Mouse (Mus musculus) ES-Bruce4 (cell line): ENCODE results near the gene A630089N07Rik.

Experiments used
- CTCF ChIP-seq: IDR thresholded peaks from one replicate; pipeline ENCODE4 v1.8.1; 2011; ENCODE audit warnings: low read depth, low read length
- EP300 ChIP-seq: IDR thresholded peaks from 2 replicates; pipeline ENCODE4 v1.6.1; 2011; ENCODE audit warnings: low read depth, low read length; ENCODE audit not compliant: insufficient read depth

DNA sequence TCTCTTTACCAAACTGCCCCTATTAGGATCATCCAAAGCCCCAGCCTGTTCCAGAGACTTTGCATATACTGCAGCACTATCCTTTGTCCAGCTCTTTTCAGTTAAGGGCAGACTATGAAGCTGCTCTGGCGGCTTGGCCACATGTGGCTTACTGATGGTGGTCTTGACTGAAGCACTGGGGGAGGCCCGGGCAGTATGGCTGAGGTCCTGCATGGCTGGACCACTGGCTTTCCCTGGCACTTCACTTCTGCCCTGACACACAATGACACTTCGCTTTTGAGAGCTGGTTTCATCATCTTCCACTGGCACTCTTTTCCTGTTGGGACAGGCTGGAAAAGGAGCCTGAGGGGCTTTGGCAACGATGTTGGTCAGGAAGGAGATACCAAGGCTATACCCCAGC, 129.9 kb downstream of the A630089N07Rik start:
- TF ChIP-seq CTCF (no peak), EP300 (no peak)
